Mouse (Mus musculus) heart, postnatal 0 days (tissue): ENCODE measurements around the gene Cysltr1. TPM values are rescaled to one million over a fixed set of nuclear protein-coding genes. Genes with fewer than 3 reads are reported as not detected.

ENCODE experiments used
- ATAC-seq: fragments of 200-750 bp; cut with Nextera tagmentation; 2 replicates; pipeline ENCODE4 v1.8.0; 2017; ENCODE audit warnings: low read depth, moderate number of reproducible peaks, moderate library complexity; ENCODE audit not compliant: insufficient read depth
- DNase-seq: peaks from one replicate; pipeline ENCODE4 v3.0.0-alpha.2; 2016; ENCODE audit warnings: low spot score
- H3K27ac ChIP-seq: fragments of 300-500 bp; sonication (generic); 2 replicates; pipeline ENCODE4 v1.5.1; 2014; ENCODE audit warnings: low read depth, mild to moderate bottlenecking
- H3K27me3 ChIP-seq: fragments of 300-500 bp; sonication (generic); 2 replicates; pipeline ENCODE4 v1.6.1; 2014; ENCODE audit warnings: low read length, mixed read lengths; ENCODE audit not compliant: control insufficient read depth, insufficient read depth
- H3K36me3 ChIP-seq: fragments of 300-500 bp; sonication (generic); replicated peaks from 2 replicates; pipeline ENCODE4 v1.6.1; 2014; ENCODE audit warnings: low read length, mixed read lengths; ENCODE audit not compliant: control insufficient read depth, insufficient read depth
- H3K4me1 ChIP-seq: fragments of 300-500 bp; sonication (generic); 2 replicates; pipeline ENCODE4 v1.6.1; 2014; ENCODE audit warnings: antibody characterized with exemption; ENCODE audit not compliant: control insufficient read depth, insufficient read depth
- H3K4me2 ChIP-seq: fragments of 300-500 bp; sonication (generic); 2 replicates; pipeline ENCODE4 v1.6.1; 2014; ENCODE audit warnings: low read depth, mild to moderate bottlenecking, low read length, moderate library complexity
- H3K4me3 ChIP-seq: fragments of 300-500 bp; sonication (generic); 2 replicates; pipeline ENCODE4 v1.5.1; 2014; ENCODE audit warnings: low read depth, low read length
- H3K9ac ChIP-seq: fragments of 300-500 bp; sonication (generic); replicated peaks from 2 replicates; pipeline ENCODE4 v1.6.1; 2014; ENCODE audit warnings: low read depth, low read length, mixed read lengths
- H3K9me3 ChIP-seq: fragments of 300-500 bp; sonication (generic); replicated peaks from 2 replicates; pipeline ENCODE4 v1.6.1; 2016; ENCODE audit warnings: low read length; ENCODE audit not compliant: control insufficient read depth
- CTCF ChIP-seq: IDR thresholded peaks from 2 replicates; pipeline ENCODE4 v1.5.1; 2016; ENCODE audit warnings: antibody characterized with exemption, control low read depth, low read depth
- EP300 ChIP-seq: IDR thresholded peaks from 2 replicates; pipeline ENCODE4 v1.6.1; 2016; ENCODE audit warnings: antibody characterized with exemption, low read depth
- WGBS: fragments of 180-500 bp; shearing (Covaris S2); extraction: QIAGEN DNeasy Blood & Tissue Kit; methylation state at CpG from one replicate; pipeline ENCODE4 v1.1.7; 2014; 5-methylcytosine and 5-hydroxymethylcytosine counted together
- polyA plus RNA-seq: library from polyadenylated mRNA; unstranded; fragments of >200 nt; fragmentation: Nextera tagmentation; extraction: Ambion mirVana; gene quantifications from 2 replicates; pipeline ENCODE4 v1.2.1, GENCODE M21; 2015
- total RNA-seq: library from RNA; depleted of rRNA; stranded (reverse); fragments of >200 nt; gene quantifications from 2 replicates; pipeline ENCODE4 v1.2.3, GENCODE M21; 2014; ENCODE audit warnings: low replicate concordance; rRNA removed

Gene Cysltr1
- total and polyA plus RNA-seq, 2 experiments from 2014 or later, result 0.08 to 1.5 TPM

- Histone ChIP-seq H3K9ac (no peak overlapping the region), H3K4me3 (no peak overlapping the region), H3K27me3 (no peaks in the 10 kb centered on the region), H3K9me3 (no peaks in the 10 kb centered on the region), H3K4me1 (no peaks in the 10 kb centered on the region), H3K36me3 (no peaks in the 10 kb centered on the region), H3K4me2 (no peak overlapping the region), H3K27ac (no peak overlapping the region)
- TF ChIP-seq EP300 (no peak), CTCF (no peak)
- DNase-seq, result no peak
- no peak for ATAC-seq
Measured at GRCm38 (mm10) chrX:106580410-106580809, 23.1 kb downstream of the Cysltr1 start.

- DNase-seq (no peak), ATAC-seq (no peak)
- H3K9ac ChIP-seq, result no peak overlapping the region
- H3K4me3 ChIP-seq, result no peak overlapping the region
- no peaks in the 10 kb centered on the region for H3K9me3 ChIP-seq
- no peaks in the 10 kb centered on the region for H3K4me1 ChIP-seq
- H3K27ac ChIP-seq, result no peak overlapping the region
- H3K4me2 ChIP-seq, result no peak overlapping the region
- no peaks in the 10 kb centered on the region for H3K27me3 ChIP-seq
- H3K36me3 ChIP-seq, result no peaks in the 10 kb centered on the region
- no peak for TF ChIP-seq EP300
- no peak for TF ChIP-seq CTCF
- 62% methylated on average over 3 of the region's 3 CpGs for WGBS
Measured at GRCm38 (mm10) chrX:106578966-106579365, 24.5 kb downstream of the Cysltr1 start.

- no peak for TF ChIP-seq EP300
- TF ChIP-seq CTCF, result no peak
- no peaks in the 10 kb centered on the region for H3K36me3 ChIP-seq
- H3K9ac ChIP-seq, result no peak overlapping the region
- H3K4me2 ChIP-seq, result no peak overlapping the region
- no peaks in the 10 kb centered on the region for H3K27me3 ChIP-seq
- DNase-seq (no peak), ATAC-seq (no peak)
- WGBS, result 56% methylated on average over 2 of the region's 2 CpGs
- H3K27ac ChIP-seq, result no peak overlapping the region
- H3K9me3 ChIP-seq, result no peaks in the 10 kb centered on the region
- H3K4me1 ChIP-seq, result no peaks in the 10 kb centered on the region
- no peak overlapping the region for H3K4me3 ChIP-seq
Measured at GRCm38 (mm10) chrX:106555457-106555856, 48.0 kb downstream of the Cysltr1 start.

- H3K9ac ChIP-seq, result no peak overlapping the region
- H3K36me3 ChIP-seq, result no peaks in the 10 kb centered on the region
- no peak overlapping the region for H3K4me3 ChIP-seq
- H3K4me2 ChIP-seq, result no peak overlapping the region
- no peak overlapping the region for H3K27ac ChIP-seq
- H3K9me3 ChIP-seq, result no peaks in the 10 kb centered on the region; the same call in 1 of the 2 replicates
- H3K4me1 ChIP-seq, result no peaks in the 10 kb centered on the region
- WGBS, result 31% methylated on average over 3 of the region's 3 CpGs
- TF ChIP-seq EP300 (no peak), CTCF (0 out of 2 replicates have a peak, but pooled peaks have one; percentile 9)
- DNase-seq (no peak), ATAC-seq (no peak)
- no peaks in the 10 kb centered on the region for H3K27me3 ChIP-seq
Measured at GRCm38 (mm10) chrX:106536359-106536758, 67.1 kb downstream of the Cysltr1 start.

Other genes with a start within 250 kb of the Cysltr1 start
- gene Fndc3c1, start 118.3 kb downstream of the Cysltr1 start, total RNA-seq, result not detected in 2 replicates
- gene Fndc3c1, start 118.3 kb downstream of the Cysltr1 start, polyA plus RNA-seq, result 0.07 and 0.11 TPM in 2 replicates
- gene Gm5127, start 20.5 kb downstream of the Cysltr1 start, total RNA-seq, result not detected in 2 replicates
- not detected in 2 replicates for gene Gm5127, start 20.5 kb downstream of the Cysltr1 start, polyA plus RNA-seq
- 11.6 and 17.4 TPM in 2 replicates for gene Rtl3, start 237.0 kb upstream of the Cysltr1 start, total RNA-seq
- 6.7 and 7.3 TPM in 2 replicates for gene Rtl3, start 237.0 kb upstream of the Cysltr1 start, polyA plus RNA-seq